Comparison of ENCODE assay signal across 8 mouse cellular contexts in genomic region chrX:7947108-7947899, GRCm38 (mm10). TPM values are rescaled to one million over a fixed set of nuclear protein-coding genes. Genes with fewer than 3 reads are reported as not detected.
DNase-seq lines count a peak whose midpoint lies in the region; ATAC-seq and TF ChIP-seq lines count a peak whose summit lies in the region.

Gene Hdac6 (minus strand): TSS chrX:7947889.

- H3K4me1 ChIP-seq in lung, embryonic 14.5 days (ENCODE audit: insufficient read depth) = no peaks in the 10 kb centered on the region
- no peaks in the 10 kb centered on the region for H3K4me1 ChIP-seq in intestine, postnatal 0 days (replicated peaks; ENCODE audit: control insufficient read depth, insufficient read depth, low read length)
- no peaks in the 10 kb centered on the region for H3K4me1 ChIP-seq in limb, embryonic 14.5 days (ENCODE audit: control insufficient read depth, insufficient read depth, low read length)
- H3K4me1 ChIP-seq in stomach, embryonic 16.5 days (ENCODE audit: control insufficient read depth, insufficient read depth, low read length) = no peaks in the 10 kb centered on the region

- no peaks in the 10 kb centered on the region for H3K36me3 ChIP-seq in lung, embryonic 14.5 days (ENCODE audit: insufficient read depth)
- no peaks in the 10 kb centered on the region for H3K36me3 ChIP-seq in intestine, postnatal 0 days (ENCODE audit: control insufficient read depth, insufficient read depth)
- peaks cover 2% of the 10 kb centered on the region for H3K36me3 ChIP-seq in limb, embryonic 14.5 days (ENCODE audit: control insufficient read depth, insufficient read depth, low read length)
- no peaks in the 10 kb centered on the region for H3K36me3 ChIP-seq in stomach, embryonic 16.5 days (ENCODE audit: control insufficient read depth, insufficient read depth, low read length)

- peak within 1 kb of the TSS; percentile 48 for H3K9ac ChIP-seq in lung, embryonic 14.5 days
- peak within 1 kb of the TSS; percentile 45 for H3K9ac ChIP-seq in intestine, postnatal 0 days (ENCODE audit: low read depth, low read length)
- H3K9ac ChIP-seq in limb, embryonic 14.5 days (ENCODE audit: low read depth, low read length, severe bottlenecking) = peak within 1 kb of the TSS; percentile 54
- peak within 1 kb of the TSS; percentile 73 for H3K9ac ChIP-seq in stomach, embryonic 16.5 days (ENCODE audit: low read length)

- peak within 1 kb of the TSS; percentile 48 for H3K4me3 ChIP-seq in lung, embryonic 14.5 days (ENCODE audit: low read depth, low read length)
- peak within 1 kb of the TSS; percentile 43 for H3K4me3 ChIP-seq in intestine, postnatal 0 days (ENCODE audit: low read depth, low read length)
- H3K4me3 ChIP-seq in limb, embryonic 14.5 days (replicated peaks; ENCODE audit: low read length) = peak within 1 kb of the TSS; percentile 46
- H3K4me3 ChIP-seq in stomach, embryonic 16.5 days (replicated peaks; ENCODE audit: low read length) = peak within 1 kb of the TSS; percentile 56

- peak within 1 kb of the TSS; percentile 62 for H3K4me2 ChIP-seq in lung, embryonic 14.5 days
- H3K4me2 ChIP-seq in intestine, postnatal 0 days (replicated peaks; ENCODE audit: low read depth) = peak within 1 kb of the TSS; percentile 63
- H3K4me2 ChIP-seq in limb, embryonic 14.5 days (replicated peaks; ENCODE audit: low read depth, low read length, severe bottlenecking) = peak within 1 kb of the TSS; percentile 46
- H3K4me2 ChIP-seq in stomach, embryonic 16.5 days (ENCODE audit: low read depth, low read length) = peak within 1 kb of the TSS; percentile 56

- WGBS in lung, embryonic 14.5 days = 13% methylated on average over 35 of the region's 37 CpGs
- 27% methylated on average over 36 of the region's 37 CpGs for WGBS in intestine, postnatal 0 days
- 29% methylated on average over 31 of the region's 37 CpGs for WGBS in limb, embryonic 14.5 days
- 21% methylated on average over 32 of the region's 37 CpGs for WGBS in stomach, embryonic 16.5 days

- H3K27ac ChIP-seq in lung, embryonic 14.5 days (ENCODE audit: low read depth) = no peak within 1 kb of the TSS
- no peak within 1 kb of the TSS for H3K27ac ChIP-seq in intestine, postnatal 0 days (ENCODE audit: low read depth, low read length)
- H3K27ac ChIP-seq in limb, embryonic 14.5 days (replicated peaks; ENCODE audit: low read depth, low read length) = 0 out of 2 replicates have a peak within 1 kb of the TSS, but pooled peaks have one; percentile 33
- H3K27ac ChIP-seq in stomach, embryonic 16.5 days (ENCODE audit: low read length) = no peak within 1 kb of the TSS; the same call in 1 of the 2 replicates

- H3K27me3 ChIP-seq in lung, embryonic 14.5 days (ENCODE audit: insufficient read depth, low read length) = no peaks in the 10 kb centered on the region
- H3K27me3 ChIP-seq in intestine, postnatal 0 days (replicated peaks; ENCODE audit: control insufficient read depth, insufficient read depth, low read length) = no peaks in the 10 kb centered on the region
- H3K27me3 ChIP-seq in limb, embryonic 14.5 days (ENCODE audit: control insufficient read depth, insufficient read depth, low read length) = no peaks in the 10 kb centered on the region
- H3K27me3 ChIP-seq in stomach, embryonic 16.5 days (ENCODE audit: control insufficient read depth, insufficient read depth, low read length) = no peaks in the 10 kb centered on the region

- ATAC-seq in lung, embryonic 14.5 days (ENCODE audit: insufficient read depth) = peak; percentile 36
- peak; percentile 8 for ATAC-seq in intestine, postnatal 0 days
- no peak for ATAC-seq in limb, embryonic 14.5 days (ENCODE audit: low FRiP score, low read depth)
- ATAC-seq in stomach, embryonic 16.5 days (ENCODE audit: insufficient read depth, low FRiP score) = 0 out of 2 replicates have a peak, but pooled peaks have one; percentile 0

- no peaks in the 10 kb centered on the region for H3K9me3 ChIP-seq in lung, embryonic 14.5 days (ENCODE audit: low read depth, low read length)
- H3K9me3 ChIP-seq in intestine, postnatal 0 days (ENCODE audit: control insufficient read depth) = no peaks in the 10 kb centered on the region
- H3K9me3 ChIP-seq in limb, embryonic 14.5 days (ENCODE audit: control insufficient read depth, low read length) = no peaks in the 10 kb centered on the region
- no peaks in the 10 kb centered on the region for H3K9me3 ChIP-seq in stomach, embryonic 16.5 days (replicated peaks; ENCODE audit: control insufficient read depth, low read length)

- TF ChIP-seq POLR2A in limb, embryonic 14.5 days (IDR thresholded peaks at IDR 0.05; ENCODE audit: borderline replicate concordance, extremely low read depth, insufficient read depth, insufficient read length) = peak; percentile 47; the same call in 1 of the 2 replicates

- no peak for DNase-seq in lung, embryonic 14.5 days
- DNase-seq in lung, postnatal 25 days (ENCODE audit: low spot score) = no peak
- DNase-seq in adrenal gland, postnatal 36 days = peak in 1 of 2 experiments; percentile 14
- DNase-seq in gonadal fat pad, adult 2 months (ENCODE audit: low read depth) = no peak
- no peak for DNase-seq in limb, embryonic 14.5 days (ENCODE audit: low spot score)
- DNase-seq in gastrocnemius, postnatal 25 days = no peak

- TF ChIP-seq CTCF in lung, embryonic 14.5 days (IDR thresholded peaks at IDR 0.05; ENCODE audit: low read depth) = no peak
- no peak for TF ChIP-seq CTCF in intestine, postnatal 0 days (IDR thresholded peaks at IDR 0.05; ENCODE audit: low read depth)

RNA-seq across cellular contexts. Expression of gene Hdac6, which starts in this region (rescaled TPM):
- 23.7 and 29.1 TPM in 2 replicates for polyA plus RNA-seq in lung, embryonic 14.5 days (2014; fragmentation: Nextera tagmentation; extraction: Ambion mirVana)
- total RNA-seq in adrenal gland, postnatal 36 days (2021) = 10 to 100 TPM; 16.5 to 17.3 TPM
- 179 and 264 TPM in 2 replicates for polyA plus RNA-seq in gonadal fat pad, adult 2 months (2012; rRNA removed)
- polyA plus RNA-seq in intestine, postnatal 0 days (2015; fragmentation: Nextera tagmentation; extraction: Ambion mirVana) = 4.6 and 5.4 TPM in 2 replicates
- polyA plus RNA-seq in limb, embryonic 14.5 days (2012; rRNA removed) = 67.3 and 78.8 TPM in 2 replicates
- 28.1 and 32.3 TPM in 2 replicates for polyA plus RNA-seq in limb, embryonic 14.5 days (2014; fragmentation: Nextera tagmentation; extraction: Ambion mirVana)
- polyA plus RNA-seq in stomach, embryonic 16.5 days (2015; fragmentation: Nextera tagmentation; extraction: Ambion mirVana) = 21.4 and 23.3 TPM in 2 replicates
- 1 to 10 TPM; 3.9 to 5.0 TPM for total RNA-seq in gastrocnemius, postnatal 25 days (2021)
